Comparison of ENCODE assay signal across 18 mouse cellular contexts in the genomic region with DNA sequence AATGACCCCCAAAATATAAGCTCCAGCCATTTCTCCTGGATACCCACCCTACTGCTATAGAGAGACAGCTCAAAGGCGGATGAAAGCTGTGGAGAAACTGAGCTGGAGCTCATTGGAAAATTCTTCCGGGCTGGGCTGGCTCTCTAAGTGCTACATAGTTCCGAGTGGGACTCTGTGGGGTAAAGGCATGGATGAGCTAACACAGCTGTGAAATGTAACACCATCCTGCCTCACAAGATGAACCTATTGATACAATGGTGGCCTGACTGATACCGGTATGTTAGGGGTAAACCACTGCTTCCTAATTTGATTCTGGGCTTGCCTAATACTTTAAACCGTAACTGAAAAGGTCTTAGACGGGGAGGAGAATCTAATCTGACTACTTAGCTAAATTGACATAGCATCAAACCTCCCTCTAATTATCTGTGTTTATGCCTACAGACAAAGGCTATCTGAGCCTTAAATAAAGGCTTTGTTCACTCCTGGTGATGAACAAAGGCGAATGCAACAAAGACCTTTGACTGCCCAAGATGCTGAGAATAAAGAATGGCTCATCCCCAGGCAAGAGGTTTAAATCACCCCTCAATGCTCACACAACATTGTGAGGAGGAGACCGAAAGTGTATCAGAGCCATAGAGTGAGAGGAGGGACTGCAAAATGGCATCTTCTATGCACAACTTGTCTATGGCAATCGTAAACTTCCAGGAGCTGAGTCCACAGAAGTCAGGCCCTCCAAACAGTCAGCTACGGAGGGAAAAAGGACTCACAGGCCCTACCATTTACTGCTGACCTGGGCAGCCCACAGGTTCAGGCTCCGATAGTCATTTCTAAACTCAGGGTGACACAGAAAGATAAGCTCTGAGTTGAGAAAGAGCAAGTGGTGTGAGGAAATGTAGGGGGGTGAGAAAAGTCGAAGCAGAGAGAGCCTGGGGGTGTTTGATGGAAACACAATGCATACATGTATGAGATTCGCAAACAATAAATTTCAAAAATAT. TPM values are rescaled to one million over a fixed set of nuclear protein-coding genes. Genes with fewer than 3 reads are reported as not detected.
A peak's percentile ranks its signal among the peaks of the same experiment; 100 is the strongest.
DNase-seq lines count a peak whose midpoint lies in the region; ATAC-seq lines count a peak whose summit lies in the region.
"Had no signal": no experiment of that assay in that cellular context is flagged by ENCODE, and none has a peak within 500 bp of the region (broad histone marks: within the 10 kb centered on the region; RNA-seq: fewer than 3 reads in every experiment).

No protein-coding gene starts in this region.

- peak; percentile 24 for DNase-seq in embryonic facial prominence, embryonic 14.5 days (ENCODE audit: low spot score)
- DNase-seq in embryonic facial prominence, embryonic 10.5 days (ENCODE audit: low spot score) = no peak
- no peak for DNase-seq in kidney, postnatal 36 days
- DNase-seq in 416B (ENCODE audit: low read depth) = peak; percentile 40
- DNase-seq in adrenal gland, adult 18-20 months (ENCODE audit: low spot score in 2 of 2) = no peak
- no peak for DNase-seq in layer of hippocampus, postnatal 14 days (ENCODE audit: low spot score in 2 of 2)
- DNase-seq: cerebellum, adult 11-12 months; gastrocnemius, postnatal 25 days; lung, postnatal 10 days had no signal

- no peaks in the 10 kb centered on the region for H3K36me3 ChIP-seq in embryonic facial prominence, embryonic 14.5 days (ENCODE audit: control insufficient read depth, insufficient read depth, low read length)
- H3K36me3 ChIP-seq in embryonic facial prominence, embryonic 10.5 days (replicated peaks) = no peaks in the 10 kb centered on the region
- H3K36me3 ChIP-seq in kidney, embryonic 14.5 days (ENCODE audit: control insufficient read depth, insufficient read depth, low read length) = no peaks in the 10 kb centered on the region
- H3K36me3 ChIP-seq: intestine, embryonic 15.5 days had no signal

- 44% methylated on average over 13 of the region's 13 CpGs for WGBS in embryonic facial prominence, embryonic 14.5 days
- 38% methylated on average over 13 of the region's 13 CpGs for WGBS in embryonic facial prominence, embryonic 10.5 days
- 57% methylated on average over 13 of the region's 13 CpGs for WGBS in kidney, embryonic 14.5 days

- no peak overlapping the region for H3K27ac ChIP-seq in embryonic facial prominence, embryonic 14.5 days (replicated peaks; ENCODE audit: low read depth, low read length)
- no peak overlapping the region for H3K27ac ChIP-seq in embryonic facial prominence, embryonic 10.5 days (replicated peaks)
- H3K27ac ChIP-seq in kidney, embryonic 14.5 days (ENCODE audit: low read depth, low read length) = peak overlapping the region; percentile 0; the same call in 1 of the 2 replicates
- H3K27ac ChIP-seq: intestine, embryonic 15.5 days; layer of hippocampus, adult 2 months had no signal

- H3K9ac ChIP-seq in embryonic facial prominence, embryonic 14.5 days (ENCODE audit: low read depth, low read length) = no peak overlapping the region
- no peak overlapping the region for H3K9ac ChIP-seq in kidney, embryonic 14.5 days (ENCODE audit: low read depth, low read length)
- H3K9ac ChIP-seq: intestine, embryonic 15.5 days had no signal

- H3K9me3 ChIP-seq in embryonic facial prominence, embryonic 14.5 days (ENCODE audit: control insufficient read depth, low read length) = no peaks in the 10 kb centered on the region
- H3K9me3 ChIP-seq in embryonic facial prominence, embryonic 10.5 days = no peaks in the 10 kb centered on the region
- no peaks in the 10 kb centered on the region for H3K9me3 ChIP-seq in kidney, embryonic 14.5 days (ENCODE audit: control insufficient read depth, low read length)
- H3K9me3 ChIP-seq: intestine, embryonic 15.5 days had no signal

- peaks cover 6% of the 10 kb centered on the region; the same call in 1 of the 2 replicates for H3K4me1 ChIP-seq in embryonic facial prominence, embryonic 14.5 days (ENCODE audit: control insufficient read depth, insufficient read depth, low read length)
- peaks cover 18% of the 10 kb centered on the region for H3K4me1 ChIP-seq in embryonic facial prominence, embryonic 10.5 days
- H3K4me1 ChIP-seq in kidney, embryonic 14.5 days (ENCODE audit: control insufficient read depth, insufficient read depth, low read length) = peaks cover 3% of the 10 kb centered on the region; the same call in 1 of the 2 replicates

- H3K27me3 ChIP-seq in embryonic facial prominence, embryonic 14.5 days (replicated peaks; ENCODE audit: control insufficient read depth, insufficient read depth, low read length) = no peaks in the 10 kb centered on the region
- H3K27me3 ChIP-seq in embryonic facial prominence, embryonic 10.5 days (replicated peaks; ENCODE audit: low read depth, poor library complexity, severe bottlenecking) = no peaks in the 10 kb centered on the region; the same call in 1 of the 2 replicates
- no peaks in the 10 kb centered on the region for H3K27me3 ChIP-seq in kidney, embryonic 14.5 days (ENCODE audit: control insufficient read depth, insufficient read depth, low read length)
- H3K27me3 ChIP-seq: intestine, embryonic 15.5 days had no signal

- no peak overlapping the region for H3K4me3 ChIP-seq in embryonic facial prominence, embryonic 14.5 days (ENCODE audit: low read depth, low read length)
- no peak overlapping the region for H3K4me3 ChIP-seq in embryonic facial prominence, embryonic 10.5 days
- H3K4me3 ChIP-seq in kidney, embryonic 14.5 days (ENCODE audit: low read length) = no peak overlapping the region
- H3K4me3 ChIP-seq: intestine, embryonic 15.5 days; layer of hippocampus, adult 2 months had no signal

- no peak for ATAC-seq in embryonic facial prominence, embryonic 14.5 days (ENCODE audit: low read depth)
- ATAC-seq in kidney, embryonic 14.5 days (ENCODE audit: low FRiP score, low TSS enrichment) = peak; percentile 29; the same call in 1 of the 2 replicates
- ATAC-seq in granulocyte monocyte progenitor cell, adult 5-6 weeks (replicated peaks; ENCODE audit: poor library complexity, severe bottlenecking) = peak; percentile 70
- ATAC-seq: intestine, embryonic 15.5 days had no signal

- H3K4me2 ChIP-seq in embryonic facial prominence, embryonic 14.5 days (ENCODE audit: low read depth, low read length) = 0 out of 2 replicates have a peak overlapping the region, but pooled peaks have one; percentile 2
- H3K4me2 ChIP-seq in kidney, embryonic 14.5 days (replicated peaks; ENCODE audit: low read depth, low read length) = no peak overlapping the region
- H3K4me2 ChIP-seq: intestine, embryonic 15.5 days had no signal

RNA-seq across cellular contexts. Expression of a gene that starts 2.9 kb away (rescaled TPM):
- 0.49 TPM in 1 of 2 replicates, not detected in the other for polyA plus RNA-seq in embryonic facial prominence, embryonic 14.5 days (2014; fragmentation: Nextera tagmentation; extraction: Ambion mirVana)
- polyA plus RNA-seq in embryonic facial prominence, embryonic 10.5 days (2016; fragmentation: Nextera tagmentation; extraction: Ambion mirVana) = not detected in 2 replicates
- polyA plus RNA-seq in kidney, embryonic 14.5 days (2014; fragmentation: Nextera tagmentation; extraction: Ambion mirVana) = 16.5 and 18.5 TPM in 2 replicates
- total RNA-seq in granulocyte monocyte progenitor cell, adult 5-6 weeks (2014; fragmentation: Nextera tagmentation) = 6.2 and 27.0 TPM in 2 replicates
- total RNA-seq in granulocyte monocyte progenitor cell, adult 5-6 weeks (2017) = 11.0 and 12.6 TPM in 2 replicates
- not detected for total RNA-seq in adrenal gland, adult 18-20 months (2021)
- not detected for total RNA-seq in layer of hippocampus, postnatal 14 days (2021)
- total RNA-seq: gastrocnemius, postnatal 25 days; layer of hippocampus, adult 2 months; left cerebral cortex, postnatal 10 days; liver, adult 2 months had no signal
- polyA plus RNA-seq: heart, postnatal 0 days; liver, adult 2 months; testis, adult 2 months had no signal

RNA-seq across cellular contexts. Expression of a gene that starts 4.6 kb away (rescaled TPM):
- polyA plus RNA-seq in embryonic facial prominence, embryonic 14.5 days (2014; fragmentation: Nextera tagmentation; extraction: Ambion mirVana) = not detected in 2 replicates
- polyA plus RNA-seq in embryonic facial prominence, embryonic 10.5 days (2016; fragmentation: Nextera tagmentation; extraction: Ambion mirVana) = not detected in 2 replicates
- 1.1 TPM in 1 of 2 replicates, not detected in the other for polyA plus RNA-seq in kidney, embryonic 14.5 days (2014; fragmentation: Nextera tagmentation; extraction: Ambion mirVana)
- total RNA-seq in granulocyte monocyte progenitor cell, adult 5-6 weeks (2014; fragmentation: Nextera tagmentation) = not detected in 2 replicates
- not detected in 2 replicates for total RNA-seq in granulocyte monocyte progenitor cell, adult 5-6 weeks (2017)
- total RNA-seq in adrenal gland, adult 18-20 months (2021) = not detected
- not detected for total RNA-seq in layer of hippocampus, postnatal 14 days (2021)
- total RNA-seq: adrenal gland, postnatal 4 days; gastrocnemius, postnatal 25 days; layer of hippocampus, adult 2 months; left cerebral cortex, postnatal 10 days; liver, adult 2 months had no signal
- polyA plus RNA-seq: heart, postnatal 0 days; intestine, embryonic 15.5 days; liver, adult 2 months had no signal

RNA-seq across cellular contexts. Expression of a gene that starts 12.9 kb away (rescaled TPM):
- polyA plus RNA-seq in embryonic facial prominence, embryonic 14.5 days (2014; fragmentation: Nextera tagmentation; extraction: Ambion mirVana) = not detected in 2 replicates
- not detected in 2 replicates for polyA plus RNA-seq in embryonic facial prominence, embryonic 10.5 days (2016; fragmentation: Nextera tagmentation; extraction: Ambion mirVana)
- 0.35 TPM in 1 of 2 replicates, not detected in the other for polyA plus RNA-seq in kidney, embryonic 14.5 days (2014; fragmentation: Nextera tagmentation; extraction: Ambion mirVana)
- not detected in 2 replicates for total RNA-seq in granulocyte monocyte progenitor cell, adult 5-6 weeks (2014; fragmentation: Nextera tagmentation)
- not detected in 2 replicates for total RNA-seq in granulocyte monocyte progenitor cell, adult 5-6 weeks (2017)
- total RNA-seq in adrenal gland, adult 18-20 months (2021) = not detected
- not detected for total RNA-seq in layer of hippocampus, postnatal 14 days (2021)
- total RNA-seq: adrenal gland, postnatal 4 days; gastrocnemius, postnatal 25 days; layer of hippocampus, adult 2 months; left cerebral cortex, postnatal 10 days; liver, adult 2 months had no signal
- polyA plus RNA-seq: heart, postnatal 0 days; intestine, embryonic 15.5 days; liver, adult 2 months; testis, adult 2 months had no signal

RNA-seq across cellular contexts. Expression of a gene that starts 19.7 kb away (rescaled TPM):
- polyA plus RNA-seq in embryonic facial prominence, embryonic 14.5 days (2014; fragmentation: Nextera tagmentation; extraction: Ambion mirVana) = not detected in 2 replicates
- polyA plus RNA-seq in embryonic facial prominence, embryonic 10.5 days (2016; fragmentation: Nextera tagmentation; extraction: Ambion mirVana) = not detected in 2 replicates
- not detected in 2 replicates for polyA plus RNA-seq in kidney, embryonic 14.5 days (2014; fragmentation: Nextera tagmentation; extraction: Ambion mirVana)
- not detected in 2 replicates for total RNA-seq in granulocyte monocyte progenitor cell, adult 5-6 weeks (2014; fragmentation: Nextera tagmentation)
- total RNA-seq in granulocyte monocyte progenitor cell, adult 5-6 weeks (2017) = not detected in 2 replicates
- total RNA-seq in adrenal gland, adult 18-20 months (2021) = under 1 TPM in 1 of 2 experiments, not detected in 1; 0.03 TPM
- total RNA-seq in layer of hippocampus, postnatal 14 days (2021) = not detected
- total RNA-seq: adrenal gland, postnatal 4 days; gastrocnemius, postnatal 25 days; layer of hippocampus, adult 2 months; left cerebral cortex, postnatal 10 days; liver, adult 2 months had no signal
- polyA plus RNA-seq: heart, postnatal 0 days; intestine, embryonic 15.5 days; liver, adult 2 months had no signal

RNA-seq across cellular contexts. Expression of a gene that starts 36.3 kb away (rescaled TPM):
- 63.8 and 73.0 TPM in 2 replicates for polyA plus RNA-seq in embryonic facial prominence, embryonic 14.5 days (2014; fragmentation: Nextera tagmentation; extraction: Ambion mirVana)
- polyA plus RNA-seq in embryonic facial prominence, embryonic 10.5 days (2016; fragmentation: Nextera tagmentation; extraction: Ambion mirVana) = 8.3 and 9.0 TPM in 2 replicates
- 38.9 and 41.8 TPM in 2 replicates for polyA plus RNA-seq in kidney, embryonic 14.5 days (2014; fragmentation: Nextera tagmentation; extraction: Ambion mirVana)
- 1.7 and 6.8 TPM in 2 replicates for total RNA-seq in granulocyte monocyte progenitor cell, adult 5-6 weeks (2014; fragmentation: Nextera tagmentation)
- 2.5 and 2.9 TPM in 2 replicates for total RNA-seq in granulocyte monocyte progenitor cell, adult 5-6 weeks (2017)
- total RNA-seq in adrenal gland, adult 18-20 months (2021) = 10 to 100 TPM; 44.8 to 61.9 TPM
- 10 to 100 TPM; 19.8 to 20.8 TPM for total RNA-seq in layer of hippocampus, postnatal 14 days (2021)

Comparison
In these comparisons a context has a peak if more than half of its experiments do, and no peak if none do; other contexts are left out.
1. DNase-seq: peak in embryonic facial prominence, embryonic 14.5 days (single experiment) and 416B (single experiment); none in embryonic facial prominence, embryonic 10.5 days (single experiment), kidney, postnatal 36 days (0 of 2), adrenal gland, adult 18-20 months (0 of 2) and layer of hippocampus, postnatal 14 days (0 of 2).
2. RNA of a gene that starts 2.9 kb away (total RNA-seq): 6.2 to 27.0 TPM in granulocyte monocyte progenitor cell, adult 5-6 weeks; not detected in layer of hippocampus, postnatal 14 days and not detected in adrenal gland, adult 18-20 months; every median in the first group is over 4 times any median in the second.